25 mouse cellular contexts compared by ENCODE assay signal in the genomic region with DNA sequence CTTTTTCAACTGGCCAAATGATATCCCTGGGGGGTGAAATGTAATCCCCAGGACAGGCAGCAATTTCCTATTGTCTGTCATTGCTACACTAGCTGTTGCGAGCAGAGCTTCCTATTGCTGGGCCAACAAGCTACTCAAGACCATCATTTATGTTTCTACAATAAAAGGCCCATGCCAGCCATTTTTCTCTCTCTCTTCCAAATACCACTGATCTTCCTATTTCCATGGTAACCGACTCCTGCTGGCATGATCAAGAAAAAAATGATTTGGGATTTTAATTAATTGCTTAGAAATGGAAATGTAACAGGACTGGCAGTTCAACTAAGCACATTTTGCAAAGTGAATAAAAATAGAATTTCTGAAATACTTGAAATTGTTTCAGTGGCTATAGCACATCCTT.
DNase-seq lines count a peak whose midpoint lies in the region; ATAC-seq and TF ChIP-seq lines count a peak whose summit lies in the region.
"Had no signal": no experiment of that assay in that cellular context is flagged by ENCODE, and none has a peak within 500 bp of the region (broad histone marks: within the 10 kb centered on the region; RNA-seq: fewer than 3 reads in every experiment).

No protein-coding gene starts in this region.

- 62% methylated on average over 2 of the region's 2 CpGs for WGBS in forebrain, embryonic 16.5 days
- WGBS in forebrain, embryonic 12.5 days = 76% methylated on average over 2 of the region's 2 CpGs
- 61% methylated on average over 2 of the region's 2 CpGs for WGBS in midbrain, embryonic 15.5 days
- 72% methylated on average over 2 of the region's 2 CpGs for WGBS in midbrain, embryonic 10.5 days

- no peaks in the 10 kb centered on the region for H3K36me3 ChIP-seq in forebrain, embryonic 16.5 days (ENCODE audit: control insufficient read depth, insufficient read depth)
- no peaks in the 10 kb centered on the region for H3K36me3 ChIP-seq in forebrain, embryonic 12.5 days (replicated peaks)
- H3K36me3 ChIP-seq in midbrain, embryonic 15.5 days (replicated peaks) = no peaks in the 10 kb centered on the region
- H3K36me3 ChIP-seq in midbrain, embryonic 10.5 days = no peaks in the 10 kb centered on the region
- H3K36me3 ChIP-seq: embryonic facial prominence, embryonic 12.5 days; heart, embryonic 13.5 days; hindbrain, embryonic 15.5 days; liver, embryonic 12.5 days; neural tube, embryonic 13.5 days had no signal

- no peak overlapping the region for H3K9ac ChIP-seq in forebrain, embryonic 16.5 days (replicated peaks; ENCODE audit: low read depth, low read length)
- H3K9ac ChIP-seq in forebrain, embryonic 12.5 days = no peak overlapping the region
- H3K9ac ChIP-seq in midbrain, embryonic 15.5 days = no peak overlapping the region
- H3K9ac ChIP-seq: embryonic facial prominence, embryonic 12.5 days; heart, embryonic 13.5 days; hindbrain, embryonic 15.5 days; liver, embryonic 12.5 days; liver, postnatal 0 days; neural tube, embryonic 13.5 days had no signal

- no peak overlapping the region for H3K4me2 ChIP-seq in forebrain, embryonic 16.5 days (ENCODE audit: low read length)
- H3K4me2 ChIP-seq in forebrain, embryonic 12.5 days = no peak overlapping the region
- no peak overlapping the region for H3K4me2 ChIP-seq in midbrain, embryonic 15.5 days
- H3K4me2 ChIP-seq: embryonic facial prominence, embryonic 12.5 days; heart, embryonic 13.5 days; hindbrain, embryonic 15.5 days; liver, embryonic 12.5 days; neural tube, embryonic 13.5 days had no signal

- no peak overlapping the region for H3K27ac ChIP-seq in forebrain, embryonic 16.5 days (ENCODE audit: low read length)
- no peak overlapping the region for H3K27ac ChIP-seq in forebrain, embryonic 12.5 days
- H3K27ac ChIP-seq in midbrain, embryonic 15.5 days = peak overlapping the region; percentile 60; the same call in 1 of the 2 replicates
- no peak overlapping the region for H3K27ac ChIP-seq in midbrain, embryonic 10.5 days (replicated peaks)
- peak overlapping the region; percentile 71; the same call in 1 of the 2 replicates for H3K27ac ChIP-seq in layer of hippocampus, adult 2 months
- H3K27ac ChIP-seq: embryonic facial prominence, embryonic 12.5 days; heart, embryonic 13.5 days; hindbrain, embryonic 15.5 days; liver, embryonic 12.5 days; neural tube, embryonic 13.5 days had no signal

- no peak for DNase-seq in midbrain, embryonic 10.5 days (ENCODE audit: low spot score)
- peak; percentile 21 to 23 for DNase-seq in layer of hippocampus, adult 2 months (ENCODE audit: low spot score in 2 of 2)
- peak; percentile 16 for DNase-seq in telencephalon, adult 2 months (ENCODE audit: low read depth, low spot score)
- no peak for DNase-seq in thymus, adult 18-20 months
- no peak for DNase-seq in ovary, postnatal 14 days (ENCODE audit: low spot score)
- DNase-seq: adrenal gland, postnatal 10 days; cerebellum, adult 8-10 months; cerebellum, postnatal 36 days; gastrocnemius, postnatal 10 days; heart, postnatal 10 days; kidney, adult 18-20 months; kidney, postnatal 36 days; left cerebral cortex, postnatal 4 days; liver, postnatal 0 days; lung, postnatal 36 days; thymus, postnatal 14 days had no signal

- no peak overlapping the region for H3K4me3 ChIP-seq in forebrain, embryonic 16.5 days (replicated peaks; ENCODE audit: low read length)
- H3K4me3 ChIP-seq in forebrain, embryonic 12.5 days (replicated peaks) = no peak overlapping the region
- H3K4me3 ChIP-seq in midbrain, embryonic 15.5 days = no peak overlapping the region
- H3K4me3 ChIP-seq in midbrain, embryonic 10.5 days = no peak overlapping the region
- H3K4me3 ChIP-seq in layer of hippocampus, adult 2 months = no peak overlapping the region
- H3K4me3 ChIP-seq: embryonic facial prominence, embryonic 12.5 days; heart, embryonic 13.5 days; hindbrain, embryonic 15.5 days; liver, embryonic 12.5 days; neural tube, embryonic 13.5 days had no signal

- H3K4me1 ChIP-seq in forebrain, embryonic 16.5 days (replicated peaks; ENCODE audit: control insufficient read depth, insufficient read depth, low read length) = no peaks in the 10 kb centered on the region
- H3K4me1 ChIP-seq in forebrain, embryonic 12.5 days = no peaks in the 10 kb centered on the region
- H3K4me1 ChIP-seq in midbrain, embryonic 15.5 days = no peaks in the 10 kb centered on the region
- H3K4me1 ChIP-seq in midbrain, embryonic 10.5 days = no peaks in the 10 kb centered on the region
- H3K4me1 ChIP-seq: embryonic facial prominence, embryonic 12.5 days; heart, embryonic 13.5 days; hindbrain, embryonic 15.5 days; liver, embryonic 12.5 days; neural tube, embryonic 13.5 days had no signal

- ATAC-seq in forebrain, embryonic 16.5 days = peak; percentile 26; the same call in 1 of the 2 replicates
- ATAC-seq in forebrain, embryonic 12.5 days (ENCODE audit: low FRiP score) = no peak
- ATAC-seq in midbrain, embryonic 15.5 days (replicated peaks) = peak; percentile 42; the same call in 1 of the 2 replicates
- ATAC-seq: liver, embryonic 12.5 days; liver, postnatal 0 days; Patski had no signal

- no peaks in the 10 kb centered on the region for H3K27me3 ChIP-seq in forebrain, embryonic 16.5 days (replicated peaks; ENCODE audit: control insufficient read depth, insufficient read depth, low read length)
- H3K27me3 ChIP-seq in forebrain, embryonic 12.5 days = no peaks in the 10 kb centered on the region
- no peaks in the 10 kb centered on the region for H3K27me3 ChIP-seq in midbrain, embryonic 15.5 days (replicated peaks)
- no peaks in the 10 kb centered on the region for H3K27me3 ChIP-seq in midbrain, embryonic 10.5 days (ENCODE audit: low read depth, poor library complexity, severe bottlenecking)
- H3K27me3 ChIP-seq: embryonic facial prominence, embryonic 12.5 days; heart, embryonic 13.5 days; hindbrain, embryonic 15.5 days; liver, embryonic 12.5 days; neural tube, embryonic 13.5 days had no signal

- peak; percentile 36 for TF ChIP-seq CTCF in layer of hippocampus, adult 2 months (conservative IDR thresholded peaks at IDR 0.05)

- H3K9me3 ChIP-seq in forebrain, embryonic 16.5 days (ENCODE audit: control insufficient read depth, low read length) = no peaks in the 10 kb centered on the region
- H3K9me3 ChIP-seq in forebrain, embryonic 12.5 days = no peaks in the 10 kb centered on the region
- no peaks in the 10 kb centered on the region for H3K9me3 ChIP-seq in midbrain, embryonic 15.5 days
- no peaks in the 10 kb centered on the region for H3K9me3 ChIP-seq in midbrain, embryonic 10.5 days (replicated peaks)
- H3K9me3 ChIP-seq: embryonic facial prominence, embryonic 12.5 days; heart, embryonic 13.5 days; hindbrain, embryonic 15.5 days; liver, embryonic 12.5 days; neural tube, embryonic 13.5 days had no signal

Comparison
In these comparisons a context has a peak if more than half of its experiments do, and no peak if none do; other contexts are left out.
1. H3K27ac ChIP-seq: peak in midbrain, embryonic 15.5 days (single experiment) and layer of hippocampus, adult 2 months (single experiment); none in forebrain, embryonic 16.5 days (single experiment), forebrain, embryonic 12.5 days (single experiment) and midbrain, embryonic 10.5 days (single experiment).
2. DNase-seq: peak in layer of hippocampus, adult 2 months (2 of 2) and telencephalon, adult 2 months (single experiment); none in midbrain, embryonic 10.5 days (single experiment), thymus, adult 18-20 months (0 of 2) and ovary, postnatal 14 days (single experiment).